Mouse (Mus musculus) forelimb bud, embryonic 11.5 days (tissue): ENCODE data around the gene Dhrs7b.
"Not testable (repeated sequence)": the region's sequence is repeated elsewhere in the genome, so short reads cannot be mapped to it uniquely, and the experiment has no call there.

ENCODE experiments used
- DNase-seq: peaks from one replicate; pipeline ENCODE4 v3.0.0-alpha.2; 2012; ENCODE audit warnings: low read depth, low spot score

Dhrs7b gene

DNA sequence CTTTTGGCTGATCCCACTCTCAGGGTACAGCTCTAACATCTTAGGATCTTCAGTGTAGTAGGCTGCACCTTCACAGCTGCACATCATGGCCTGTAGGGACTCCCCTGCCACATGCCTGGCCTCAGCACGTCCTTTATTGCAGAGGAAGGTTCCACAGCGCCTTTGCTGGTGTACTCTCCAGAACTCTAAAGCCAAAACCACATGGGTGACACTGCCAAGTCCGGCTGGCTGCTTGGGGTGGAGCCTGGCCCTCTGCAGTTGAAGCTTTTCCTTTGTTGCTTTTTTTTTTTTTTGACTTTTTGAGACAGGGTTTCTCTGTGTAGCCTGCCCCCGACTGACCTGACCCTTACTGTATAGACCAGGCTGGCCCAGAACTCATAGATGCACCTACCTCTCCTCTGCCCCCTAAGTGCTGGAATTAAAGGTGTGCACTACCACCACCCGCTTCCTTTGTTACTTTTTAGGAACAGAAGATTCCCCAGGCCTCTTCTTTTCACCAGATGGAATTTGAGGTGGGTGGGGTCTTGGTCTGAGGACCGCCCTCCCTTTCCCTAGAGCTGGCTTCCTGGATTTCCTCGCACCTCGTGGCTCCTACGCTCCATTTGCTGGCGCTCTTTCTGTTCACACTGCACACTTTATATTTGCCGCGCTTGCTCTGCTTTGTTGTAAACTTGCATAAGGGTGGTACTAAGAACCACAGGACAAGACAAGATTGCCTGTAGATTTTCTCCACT lies 11.2 kb downstream of the Dhrs7b start:
- DNase-seq: no peak

DNA sequence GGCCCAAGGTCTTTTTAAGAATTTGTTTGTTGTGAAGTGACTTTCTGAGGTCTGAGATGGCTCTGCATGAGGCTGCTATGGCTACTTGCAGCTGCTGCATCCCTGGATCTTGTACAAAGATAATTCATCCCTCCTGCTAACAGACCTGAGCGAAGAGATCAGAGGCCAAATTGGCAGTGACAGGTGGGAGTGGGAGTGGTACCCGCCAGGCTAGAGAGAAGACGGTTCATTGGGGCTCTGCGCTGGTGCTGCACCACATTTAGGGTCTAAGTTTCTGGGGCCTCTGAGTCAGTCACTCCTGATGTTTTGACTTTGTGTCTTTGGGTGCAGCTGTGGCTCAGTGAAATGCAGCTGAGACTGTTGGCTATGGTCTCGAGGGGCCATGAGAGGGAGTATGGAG lies 13.0 kb downstream of the Dhrs7b start:
- DNase-seq: no peak

DNA sequence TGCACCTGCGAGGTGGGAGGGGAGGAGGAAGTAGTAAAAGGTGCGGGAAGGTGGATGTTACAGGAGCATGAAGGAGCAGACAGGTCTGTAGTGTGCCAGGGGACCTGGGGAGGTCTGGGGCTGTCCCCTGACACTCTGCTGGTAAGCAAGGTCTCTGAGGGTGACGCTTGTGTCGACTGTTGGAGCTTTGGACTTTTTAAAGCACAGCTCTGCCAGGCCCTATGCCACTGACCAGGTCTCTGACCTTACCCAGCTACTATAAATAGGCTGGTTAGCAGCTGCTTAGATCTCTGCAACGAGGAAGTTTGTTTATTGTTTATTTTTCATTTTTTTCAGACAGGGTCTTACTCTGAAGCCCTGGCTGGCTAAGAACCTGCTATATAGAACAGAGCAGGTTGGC lies 15.0 kb downstream of the Dhrs7b start:
- no peak for DNase-seq

DNA sequence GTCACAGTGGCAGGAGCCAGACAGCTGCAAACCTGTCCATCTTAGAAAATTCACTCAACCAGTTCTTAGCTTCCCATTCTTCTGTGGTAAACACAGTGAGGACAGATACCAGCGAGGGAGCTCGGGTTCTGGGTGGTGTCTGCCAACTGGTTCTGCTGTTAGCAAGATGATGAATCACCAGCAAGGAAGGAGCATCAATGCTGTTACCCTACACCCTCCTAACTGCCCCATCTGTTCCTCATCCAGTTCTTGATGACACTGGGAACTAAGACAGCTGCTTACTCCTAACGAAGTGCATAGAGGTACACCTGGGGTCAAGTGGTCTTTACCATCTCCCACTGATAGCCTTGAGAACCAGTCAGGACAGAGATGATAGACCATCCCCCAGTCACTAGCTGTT lies 26.2 kb downstream of the Dhrs7b start:
- DNase-seq: no peak

DNA sequence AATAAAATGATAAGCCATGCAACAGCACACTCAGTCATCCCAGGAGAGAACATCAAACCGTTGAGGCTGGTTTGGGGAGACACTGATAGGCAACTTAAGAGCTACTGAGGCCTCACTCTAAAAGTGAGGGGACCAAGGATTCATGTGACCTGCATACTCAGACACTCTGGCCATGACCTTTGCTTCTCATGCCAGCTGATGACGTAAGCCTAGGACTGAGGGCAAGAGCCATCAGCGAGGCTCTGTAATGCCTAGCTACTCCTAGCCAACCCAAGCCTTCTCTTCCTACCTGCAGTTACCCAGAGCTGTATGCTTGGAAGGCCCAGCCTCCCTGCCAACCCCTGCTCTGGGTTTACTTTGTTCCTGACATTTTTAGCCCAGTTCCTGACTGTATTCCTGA lies 31.6 kb downstream of the Dhrs7b start:
- DNase-seq: no peak

- DNase-seq: no peak
These were observed 32.8 kb downstream of the Dhrs7b start for GRCm38 (mm10) chr11:60863196-60863595.

DNA sequence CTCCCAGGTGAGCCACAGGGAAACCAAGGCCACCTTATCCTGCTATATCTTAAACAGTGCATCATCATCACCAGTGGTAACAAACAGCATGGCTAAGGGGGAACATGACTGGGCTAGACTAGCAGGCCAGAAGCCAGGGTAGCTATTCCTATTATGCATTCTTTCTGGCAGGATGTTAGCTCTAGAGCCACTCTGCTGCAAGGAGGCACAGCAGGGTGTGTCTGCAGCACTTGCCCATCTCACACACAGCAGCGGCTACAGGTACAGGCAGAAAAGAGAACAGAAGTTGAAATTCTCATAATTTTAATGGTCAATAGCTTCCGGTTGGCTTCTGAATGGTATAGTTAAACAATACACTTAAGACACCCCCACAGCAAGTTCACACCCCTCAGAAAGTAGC lies 33.7 kb downstream of the Dhrs7b start:
- DNase-seq: no peak

DNA sequence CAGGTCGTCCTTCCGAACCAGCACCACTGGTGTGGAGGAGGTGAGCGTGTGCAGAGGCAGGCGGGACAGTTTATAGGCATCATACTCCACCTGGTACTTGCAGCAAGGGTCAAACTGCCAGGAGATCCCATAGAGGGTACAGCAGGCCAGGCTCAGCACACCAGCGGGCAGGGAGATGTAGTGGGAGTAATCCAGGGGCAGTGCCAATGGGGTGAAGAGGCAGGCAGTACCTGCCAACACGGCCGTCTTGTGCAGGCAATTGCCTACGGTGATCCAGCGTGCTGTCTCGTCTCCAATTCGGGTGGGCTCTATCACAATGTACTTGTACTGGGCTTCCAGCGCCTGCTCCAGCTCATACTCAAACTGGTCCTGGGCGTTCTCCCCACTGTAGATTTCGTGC lies 34.5 kb downstream of the Dhrs7b start:
- DNase-seq: no peak

GRCm38 (mm10) chr11:60866021-60866420 lies 35.6 kb downstream of the Dhrs7b start:
- no peak for DNase-seq

GRCm38 (mm10) chr11:60867456-60867855 lies 37.0 kb downstream of the Dhrs7b start:
- DNase-seq: no peak

DNA sequence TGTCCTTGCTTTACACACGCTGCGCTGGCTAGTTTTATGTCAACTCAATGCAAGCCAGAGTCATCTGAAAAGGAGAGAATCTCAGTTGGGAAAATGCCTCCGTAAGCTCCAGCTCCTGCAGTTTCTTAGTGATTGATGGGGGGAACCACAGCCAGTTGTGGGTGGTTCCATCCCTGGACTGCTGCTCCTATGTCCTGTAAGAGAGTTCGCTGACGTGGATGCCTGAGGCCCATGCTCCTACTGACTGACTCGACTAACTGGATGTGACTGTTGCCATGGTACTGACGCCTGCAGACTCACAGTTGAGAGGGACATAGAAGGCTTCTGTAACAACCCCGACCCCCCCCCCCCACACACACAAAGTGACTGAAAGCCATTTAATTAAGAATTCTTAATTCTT lies 37.5 kb downstream of the Dhrs7b start:
- no peak for DNase-seq

DNA sequence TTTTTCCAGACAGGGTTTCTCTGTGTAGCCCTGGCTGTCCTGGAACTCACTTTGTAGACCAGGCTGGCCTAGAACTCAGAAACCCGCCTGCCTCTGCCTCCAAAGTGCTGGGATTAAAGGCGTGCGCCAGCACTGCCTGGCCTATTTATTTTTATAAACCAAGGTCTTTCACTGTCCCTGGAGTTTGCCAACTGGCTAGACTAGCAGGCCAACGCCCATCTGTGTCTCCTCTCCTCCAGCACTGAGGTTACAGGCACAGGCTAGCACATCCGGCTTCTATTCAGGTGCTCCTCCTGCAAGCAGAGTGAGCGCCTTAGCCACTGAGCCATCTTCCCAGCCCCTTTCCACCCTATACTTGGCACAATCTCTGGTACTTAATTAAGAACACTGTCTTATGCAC lies 39.0 kb downstream of the Dhrs7b start:
- DNase-seq: not testable (repeated sequence)

DNA sequence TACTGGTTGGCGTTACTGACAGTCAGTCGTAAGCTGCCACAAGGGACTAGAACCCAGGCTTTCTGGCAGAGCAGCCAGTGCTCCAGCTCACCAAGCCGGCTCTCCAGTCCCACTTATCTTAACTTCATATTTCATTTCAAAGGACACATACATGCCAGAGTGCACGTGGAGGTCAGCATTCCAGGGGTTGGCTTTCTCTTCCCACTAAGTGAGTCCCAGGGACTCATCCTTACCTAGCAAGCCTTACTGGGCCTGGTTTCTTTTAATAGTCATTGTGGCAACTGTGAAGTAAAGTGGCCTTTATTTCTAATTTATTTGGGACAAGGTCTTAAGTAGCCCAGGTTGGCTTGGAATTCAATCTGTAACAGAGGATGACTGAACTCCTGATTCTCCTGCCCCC lies 41.0 kb downstream of the Dhrs7b start:
- DNase-seq: no peak

DNA sequence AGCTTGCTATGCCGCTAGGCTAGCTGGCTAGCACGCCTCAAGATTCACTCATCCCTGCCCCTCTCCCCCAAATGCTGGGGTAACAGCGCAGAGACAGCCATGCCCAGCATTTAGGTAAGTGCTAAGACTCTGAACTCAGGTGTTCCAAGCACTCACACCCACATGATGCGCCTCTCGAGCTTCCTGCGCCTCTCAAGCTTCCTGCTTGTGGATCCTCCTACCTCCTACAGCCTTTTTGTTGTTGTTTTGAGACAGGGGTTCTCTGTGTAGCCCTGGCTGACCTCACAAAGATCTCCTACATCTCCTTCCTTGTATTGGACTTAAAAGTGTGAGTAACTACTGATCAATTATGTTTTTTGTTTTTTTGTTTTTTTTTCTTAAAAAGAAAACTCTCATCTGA lies 42.7 kb downstream of the Dhrs7b start:
- no peak for DNase-seq

GRCm38 (mm10) chr11:60878056-60878612 lies 47.7 kb downstream of the Dhrs7b start:
- peak; percentile 30 for DNase-seq

GRCm38 (mm10) chr11:60878675-60879294 lies 48.4 kb downstream of the Dhrs7b start, which contains the start of gene Tmem11:
TSS of gene Tmem11 (minus strand) at chr11:60879272.
- DNase-seq: peak; percentile 97

DNA sequence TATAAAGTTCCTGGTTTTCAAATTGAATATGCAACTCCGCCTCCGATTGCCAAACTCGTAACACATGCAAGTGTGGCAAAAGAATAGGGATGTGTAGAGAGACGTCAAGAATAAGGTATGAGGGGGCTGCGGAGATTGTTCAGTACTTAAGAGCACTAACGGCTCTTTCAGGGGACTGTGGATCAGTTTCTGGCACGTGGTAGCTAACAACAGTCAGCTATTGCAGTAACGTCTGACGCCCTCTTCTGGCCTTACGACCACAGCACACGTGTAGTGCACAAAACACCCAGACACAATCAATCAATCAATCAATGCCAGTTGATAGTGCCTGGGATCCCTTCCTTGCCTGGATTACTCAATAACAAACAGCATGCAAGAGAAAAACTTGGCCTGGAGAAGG lies 49.0 kb downstream of the Dhrs7b start:
- peak; percentile 72 for DNase-seq

DNA sequence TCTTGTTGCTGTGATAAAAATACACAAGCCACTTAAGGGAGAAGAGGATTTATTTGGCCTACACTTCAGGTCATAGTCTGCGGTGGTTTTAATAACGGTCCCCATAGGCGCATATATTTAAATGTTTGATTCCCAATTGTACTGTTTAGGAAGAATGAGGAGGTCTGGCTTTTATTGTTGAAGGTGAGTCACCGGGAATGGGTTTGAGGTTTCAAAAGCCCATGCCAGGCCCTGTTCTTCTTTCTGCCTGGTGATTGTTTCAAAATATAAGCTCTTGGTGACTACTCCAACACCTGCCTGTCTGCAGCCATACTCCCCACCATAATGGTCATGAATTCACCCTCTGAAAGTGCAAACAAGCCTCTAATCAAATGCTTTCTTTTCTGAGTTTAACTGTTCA lies 50.1 kb downstream of the Dhrs7b start:
- DNase-seq: no peak

GRCm38 (mm10) chr11:60882386-60882785 lies 52.0 kb downstream of the Dhrs7b start:
- no peak for DNase-seq

- DNase-seq: not testable (repeated sequence)
These were observed 56.6 kb downstream of the Dhrs7b start for GRCm38 (mm10) chr11:60886986-60887385.

DNA sequence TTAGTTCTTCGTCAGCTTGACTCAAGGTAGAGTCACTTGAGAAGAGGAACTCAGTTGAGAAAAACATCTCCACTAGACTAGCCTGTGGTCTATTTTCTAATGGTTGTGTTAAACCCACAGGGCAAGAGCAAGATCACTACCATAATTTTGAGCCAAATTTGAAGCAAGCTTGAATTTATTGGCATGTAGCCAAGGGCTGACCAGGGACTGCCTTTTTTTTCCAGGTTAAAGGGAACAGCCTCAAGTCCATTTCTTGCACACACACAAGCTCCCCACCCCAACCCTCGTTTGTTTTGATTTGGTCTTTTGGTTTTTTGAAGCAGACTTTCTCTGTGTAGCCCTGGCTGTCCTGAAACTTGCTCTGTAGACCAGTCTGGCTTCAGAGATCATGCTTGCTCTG lies 59.4 kb downstream of the Dhrs7b start:
- DNase-seq: no peak

DNA sequence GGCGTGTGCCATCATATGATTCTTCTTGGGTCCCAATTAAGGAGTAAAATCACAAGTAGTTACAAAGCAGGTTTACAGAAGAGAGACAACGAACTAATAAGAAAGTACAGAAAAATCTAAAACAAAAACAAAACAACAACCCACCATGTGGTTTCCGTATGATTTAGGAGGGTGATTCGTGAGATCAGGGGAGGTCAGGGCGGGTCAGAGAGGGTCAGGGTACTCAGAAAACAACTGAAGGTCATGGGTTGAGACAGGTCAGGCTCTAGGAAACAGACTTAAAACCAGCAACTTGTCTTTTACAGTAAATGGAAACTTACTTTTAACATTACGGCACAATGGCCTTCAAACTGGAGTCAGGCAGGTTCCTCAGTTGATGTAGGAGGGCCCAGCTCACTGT lies 59.9 kb downstream of the Dhrs7b start:
- no peak for DNase-seq

DNA sequence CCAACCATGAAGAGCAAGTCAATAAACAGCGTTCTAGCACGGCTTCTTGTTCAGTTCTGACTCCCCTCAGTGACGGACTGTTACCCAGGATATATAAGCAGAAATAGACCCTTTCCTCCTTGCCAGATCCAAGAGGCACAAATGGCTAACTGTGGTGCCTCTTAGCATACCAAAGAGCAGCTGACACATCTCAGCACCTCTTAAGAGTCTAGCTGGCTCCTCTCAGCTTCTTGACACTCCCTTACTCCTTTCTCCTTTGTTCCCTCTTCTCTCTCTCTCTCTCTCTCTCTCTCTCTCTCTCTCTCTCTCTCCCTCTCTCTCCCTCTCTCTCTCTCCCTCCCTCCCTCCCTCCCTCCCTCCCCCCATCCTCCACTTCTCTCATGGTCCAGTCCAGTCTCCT lies 60.3 kb downstream of the Dhrs7b start:
- no peak for DNase-seq
